Mouse (Mus musculus) limb, embryonic 11.5 days (tissue): ENCODE data around the gene 4930595D18Rik. TPM values are rescaled to one million over a fixed set of nuclear protein-coding genes. Genes with fewer than 3 reads are reported as not detected.

Source experiments
- ATAC-seq: fragments of 200-750 bp; cut with Nextera tagmentation; 2 replicates; pipeline ENCODE4 v1.8.0; 2017; ENCODE audit warnings: low read depth; ENCODE audit not compliant: insufficient number of reproducible peaks, low FRiP score, low TSS enrichment
- DNase-seq: peaks from one replicate; pipeline ENCODE4 v3.0.0-alpha.2; 2015; ENCODE audit warnings: low spot score
- H3K27ac ChIP-seq: fragments of 300-500 bp; sonication (generic); replicated peaks from 2 replicates; pipeline ENCODE4 v1.5.1; 2014; ENCODE audit warnings: low read depth, mild to moderate bottlenecking, low read length
- H3K27me3 ChIP-seq: fragments of 300-500 bp; sonication (generic); 2 replicates; pipeline ENCODE4 v1.6.1; 2014; ENCODE audit warnings: mild to moderate bottlenecking, low read length, mixed read lengths; ENCODE audit not compliant: control insufficient read depth, insufficient read depth
- H3K36me3 ChIP-seq: fragments of 300-500 bp; sonication (generic); 2 replicates; pipeline ENCODE4 v1.6.1; 2014; ENCODE audit warnings: mild to moderate bottlenecking, low read length, moderate library complexity, mixed read lengths; ENCODE audit not compliant: control insufficient read depth, insufficient read depth
- H3K4me1 ChIP-seq: fragments of 300-500 bp; sonication (generic); 2 replicates; pipeline ENCODE4 v1.6.1; 2014; ENCODE audit warnings: low read length, mixed read lengths; ENCODE audit not compliant: control insufficient read depth, insufficient read depth
- H3K4me2 ChIP-seq: fragments of 300-500 bp; sonication (generic); 2 replicates; pipeline ENCODE4 v1.6.1; 2014; ENCODE audit warnings: low read depth, mild to moderate bottlenecking, moderate library complexity; ENCODE audit not compliant: severe bottlenecking
- H3K4me3 ChIP-seq: fragments of 300-500 bp; sonication (generic); 2 replicates; pipeline ENCODE4 v1.5.1; 2014; ENCODE audit warnings: low read depth, low read length
- H3K9ac ChIP-seq: fragments of 300-500 bp; sonication (generic); 2 replicates; pipeline ENCODE4 v1.6.1; 2014; ENCODE audit warnings: mild to moderate bottlenecking, low read length
- H3K9me3 ChIP-seq: fragments of 300-500 bp; sonication (generic); 2 replicates; pipeline ENCODE4 v1.6.1; 2016; ENCODE audit warnings: low read length; ENCODE audit not compliant: control insufficient read depth
- WGBS: fragments of 180-500 bp; shearing (Covaris S2); extraction: QIAGEN DNeasy Blood & Tissue Kit; methylation state at CpG from one replicate; pipeline ENCODE4 v1.1.7; 2014; 5-methylcytosine and 5-hydroxymethylcytosine counted together
- polyA plus RNA-seq: library from polyadenylated mRNA; unstranded; fragments of >200 nt; fragmentation: Nextera tagmentation; extraction: Ambion mirVana; gene quantifications from 2 replicates; pipeline ENCODE4 v1.2.1, GENCODE M21; 2014

Gene 4930595D18Rik
- polyA plus RNA-seq, 1 experiment from 2014 or later, result not detected

DNA sequence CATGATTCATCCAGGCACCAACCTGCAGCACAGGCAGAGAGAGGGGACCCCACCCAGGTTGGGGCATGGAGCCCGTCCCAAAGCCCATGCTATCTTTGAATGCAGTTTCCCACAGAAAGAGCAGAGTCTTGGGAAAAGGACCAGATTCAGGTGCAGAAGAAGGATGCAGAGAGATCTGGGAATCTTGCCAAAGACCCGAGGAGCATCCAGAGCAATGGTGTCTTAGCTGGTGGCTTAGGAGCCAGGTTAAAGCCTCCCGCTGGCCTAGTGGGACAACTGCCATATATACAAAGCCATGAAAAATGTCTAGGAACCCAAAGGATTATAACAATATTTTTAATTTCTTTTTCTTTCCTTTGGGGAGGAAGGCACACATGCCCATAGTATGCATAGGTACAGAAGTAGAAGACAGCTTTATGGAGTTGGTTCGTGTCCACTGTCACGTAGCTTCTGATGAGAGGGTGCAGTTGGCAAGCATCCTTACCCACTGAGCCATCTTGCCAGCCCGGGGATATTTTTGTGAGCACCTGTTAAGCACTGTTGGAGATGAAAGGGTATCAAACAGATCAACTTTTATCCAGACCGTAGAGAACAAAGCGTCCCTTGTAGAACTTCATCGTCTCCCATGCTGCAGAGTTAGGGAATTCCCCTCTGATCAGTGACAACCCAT, 63.2 kb downstream of the 4930595D18Rik start:
- H3K4me2 ChIP-seq, result no peak overlapping the region
- no peak for ATAC-seq
- H3K9me3 ChIP-seq, result no peaks in the 10 kb centered on the region
- H3K27ac ChIP-seq, result no peak overlapping the region
- H3K4me3 ChIP-seq, result no peak overlapping the region
- H3K27me3 ChIP-seq, result no peaks in the 10 kb centered on the region
- DNase-seq, result no peak
- no peak overlapping the region for H3K9ac ChIP-seq
- WGBS, result 92% methylated on average over 9 of the region's 9 CpGs
- peaks cover 6% of the 10 kb centered on the region for H3K36me3 ChIP-seq
- no peaks in the 10 kb centered on the region for H3K4me1 ChIP-seq

DNA sequence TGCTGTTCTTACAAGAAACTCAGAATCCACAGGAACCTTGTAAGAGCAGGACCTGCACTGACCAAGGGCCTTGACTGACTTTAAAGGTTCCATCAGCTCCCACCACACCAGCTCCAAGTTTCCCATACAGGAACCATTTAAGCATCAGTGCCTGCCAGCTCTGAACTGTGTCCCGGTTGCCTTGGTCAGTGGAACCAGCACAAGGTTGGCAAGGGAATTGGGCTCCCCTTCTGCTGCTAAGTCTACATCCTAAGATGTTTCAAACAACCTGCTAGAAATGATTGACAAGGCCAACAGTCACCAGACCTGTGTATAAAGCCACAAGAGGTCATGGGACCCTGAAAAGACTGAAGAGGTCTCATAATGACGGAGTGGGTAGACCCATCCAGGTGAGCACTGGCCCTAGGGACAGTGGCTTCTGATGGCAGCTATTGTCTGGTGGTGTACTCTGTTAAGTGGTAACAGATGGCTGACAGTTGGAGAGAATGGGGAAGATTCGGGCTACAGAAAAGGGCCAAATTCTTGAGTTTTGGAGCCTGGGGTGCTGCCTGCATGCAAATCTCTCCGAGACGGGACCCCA, 64.7 kb downstream of the 4930595D18Rik start:
- Histone ChIP-seq H3K9ac (no peak overlapping the region), H3K4me3 (no peak overlapping the region), H3K9me3 (no peaks in the 10 kb centered on the region), H3K27me3 (no peaks in the 10 kb centered on the region), H3K4me1 (no peaks in the 10 kb centered on the region), H3K4me2 (no peak overlapping the region), H3K27ac (no peak overlapping the region), H3K36me3 (peaks cover 8% of the 10 kb centered on the region)
- WGBS, result 92% methylated on average over 5 of the region's 5 CpGs
- ATAC-seq, result no peak
- no peak for DNase-seq

DNA sequence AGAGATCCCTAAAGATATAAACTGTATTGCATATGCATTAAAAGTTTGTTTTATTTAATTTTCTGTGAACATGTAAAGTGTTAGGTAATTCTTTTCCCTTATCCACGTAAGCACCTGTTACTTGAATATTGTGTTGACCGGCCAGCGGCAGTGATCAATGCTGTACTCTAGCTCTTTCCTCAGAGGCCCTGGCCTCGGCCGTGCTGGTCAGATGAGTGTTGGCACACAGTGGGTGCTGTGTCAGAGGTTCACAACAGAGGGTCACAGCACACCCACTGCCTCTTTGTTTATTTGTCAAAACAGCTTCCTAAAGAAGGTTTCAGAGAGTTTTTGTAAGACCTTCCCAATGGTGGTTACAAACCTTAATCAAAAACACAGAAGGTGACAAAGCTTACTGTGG, 69.7 kb downstream of the 4930595D18Rik start:
- H3K27me3 ChIP-seq, result no peaks in the 10 kb centered on the region
- H3K4me2 ChIP-seq, result no peak overlapping the region
- WGBS, result 95% methylated on average over 5 of the region's 5 CpGs
- H3K9ac ChIP-seq, result no peak overlapping the region
- no peaks in the 10 kb centered on the region for H3K9me3 ChIP-seq
- H3K27ac ChIP-seq, result no peak overlapping the region
- DNase-seq (no peak), ATAC-seq (no peak)
- H3K4me3 ChIP-seq, result no peak overlapping the region
- peaks cover 31% of the 10 kb centered on the region for H3K36me3 ChIP-seq
- no peaks in the 10 kb centered on the region for H3K4me1 ChIP-seq

GRCm38 (mm10) chr12:111111176-111111575, 73.1 kb downstream of the 4930595D18Rik start:
- Histone ChIP-seq H3K9ac (no peak overlapping the region), H3K36me3 (peaks cover 29% of the 10 kb centered on the region), H3K9me3 (no peaks in the 10 kb centered on the region), H3K27ac (no peak overlapping the region), H3K4me3 (no peak overlapping the region), H3K27me3 (no peaks in the 10 kb centered on the region), H3K4me2 (no peak overlapping the region), H3K4me1 (no peaks in the 10 kb centered on the region)
- ATAC-seq, result no peak
- no peak for DNase-seq
- WGBS, result 94% methylated on average over 8 of the region's 8 CpGs

Other genes with a start within 250 kb of the 4930595D18Rik start
- 12.5 and 14.5 TPM in 2 replicates for gene Ankrd9, start 205.5 kb downstream of the 4930595D18Rik start, polyA plus RNA-seq
- 15.1 and 17.9 TPM in 2 replicates for gene Rcor1, start 145.1 kb downstream of the 4930595D18Rik start, polyA plus RNA-seq
- gene Traf3, start 18.1 kb downstream of the 4930595D18Rik start, polyA plus RNA-seq, result 9.8 and 10.8 TPM in 2 replicates
- gene Amn, start 86.6 kb upstream of the 4930595D18Rik start, polyA plus RNA-seq, result 0.28 and 0.29 TPM in 2 replicates
- gene Cdc42bpb, start 193.2 kb upstream of the 4930595D18Rik start, polyA plus RNA-seq, result 30.4 and 30.9 TPM in 2 replicates
- 0.63 TPM in 1 of 2 replicates, not detected in the other for gene Lbhd2, start 222.3 kb upstream of the 4930595D18Rik start, polyA plus RNA-seq
- gene Exoc3l4, start 232.5 kb upstream of the 4930595D18Rik start, polyA plus RNA-seq, result 4.1 TPM in 2 replicates